Mouse (Mus musculus): ENCODE data around the gene Irx6. TPM values are rescaled to one million over a fixed set of nuclear protein-coding genes. Genes with fewer than 3 reads are reported as not detected.

The Irx6 gene
- total and polyA plus RNA-seq, 3 experiments = not detected

DNA sequence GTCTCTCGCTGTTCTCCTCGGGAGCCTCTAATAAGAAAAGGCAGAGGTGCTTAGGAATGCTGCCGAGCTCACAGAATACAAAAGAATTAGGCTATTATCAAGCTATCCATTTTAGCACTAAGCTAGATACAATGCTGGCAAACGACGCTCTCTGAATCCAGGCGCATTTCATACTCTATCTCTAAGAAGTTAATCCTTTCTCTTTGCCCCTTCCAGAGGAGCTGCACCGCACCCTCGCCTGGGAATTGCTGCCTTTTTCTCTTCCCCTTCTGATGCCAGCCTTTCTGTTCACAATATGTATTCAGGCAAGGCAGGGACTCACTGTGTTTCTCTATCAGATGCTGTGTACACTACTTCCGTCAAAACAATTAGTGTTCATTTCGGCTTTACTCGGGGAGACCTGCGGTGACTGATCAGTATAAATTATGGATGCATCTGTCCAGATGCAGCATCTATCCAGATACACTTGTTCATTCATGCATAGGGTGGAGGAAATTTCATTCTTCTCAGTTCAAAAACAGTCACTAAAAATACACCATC lies 3.4 kb upstream of the Irx6 start:
- no peak for DNase-seq (ENCODE audit: low read depth, low spot score)
- no peaks in the 10 kb centered on the region for H3K79me2 ChIP-seq (ENCODE audit: control insufficient read depth, insufficient read depth, low read length, poor library complexity)
- no peak overlapping the region for H3K4me3 ChIP-seq (ENCODE audit: control insufficient read depth in 1 of 2, insufficient read depth in 1 of 2, low read depth in 2 of 2, low read length in 2 of 2)
- H3K9me3 ChIP-seq (replicated peaks; ENCODE audit: insufficient read depth, low read length) = no peaks in the 10 kb centered on the region
- no peak overlapping the region for H3K27ac ChIP-seq (ENCODE audit: control insufficient read depth, low read depth, low read length)
- no peak overlapping the region for H3K9ac ChIP-seq (ENCODE audit: control insufficient read depth, low read depth, low read length, poor library complexity, severe bottlenecking)
- no peaks in the 10 kb centered on the region for H3K36me3 ChIP-seq (ENCODE audit: control insufficient read depth in 1 of 2, insufficient read depth in 2 of 2, low read length in 2 of 2)
- H3K27me3 ChIP-seq (ENCODE audit: control insufficient read depth in 1 of 2, insufficient read depth in 2 of 2, low read length in 2 of 2) = no peaks in the 10 kb centered on the region; a peak in 1 of 4 replicates
- no peaks in the 10 kb centered on the region for H3K4me1 ChIP-seq (ENCODE audit: control insufficient read depth in 1 of 2, insufficient read depth in 2 of 2, low read length in 2 of 2)
- TF ChIP-seq E2F4 (IDR thresholded peaks at IDR 0.05; ENCODE audit: borderline replicate concordance, low read depth, low read length) (no peak), SMC3 (IDR thresholded peaks at IDR 0.05; ENCODE audit: low read depth, low read length) (no peak), HCFC1 (IDR thresholded peaks at IDR 0.05; ENCODE audit: low read depth, low read length) (no peak), TBP (IDR thresholded peaks at IDR 0.05; ENCODE audit: low read depth, low read length) (no peak), POLR2A (IDR thresholded peaks at IDR 0.05; ENCODE audit: control insufficient read depth in 1 of 2, insufficient read depth in 1 of 2, low read depth in 1 of 2, low read length in 2 of 2, poor library complexity in 1 of 2) (no peak), ZC3H11A (IDR thresholded peaks at IDR 0.05; ENCODE audit: low read depth, low read length) (no peak), NELFE (IDR thresholded peaks at IDR 0.05; ENCODE audit: low read depth, low read length) (no peak), MYC (IDR thresholded peaks at IDR 0.05; ENCODE audit: low read depth, low read length) (no peak)

DNA sequence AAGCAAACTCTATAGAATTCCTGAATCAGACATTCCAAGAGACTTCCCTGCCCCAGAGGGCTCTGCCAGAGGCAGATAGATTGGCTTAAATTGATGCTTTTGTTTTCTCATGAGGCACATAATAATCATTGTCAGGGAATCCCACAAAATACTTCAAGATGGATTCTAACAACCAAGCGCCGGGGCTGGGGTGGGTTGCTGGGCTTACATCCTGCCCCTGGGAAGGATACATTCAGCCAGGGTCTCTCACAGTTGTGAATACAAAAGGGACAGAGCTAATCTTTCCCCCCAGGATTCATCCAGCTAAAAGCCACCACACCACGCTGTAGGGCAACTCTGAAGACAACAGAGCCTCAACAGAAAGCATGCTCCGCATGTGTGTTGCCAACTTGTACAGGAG lies 2.2 kb upstream of the Irx6 start:
- H3K9ac ChIP-seq (ENCODE audit: control insufficient read depth, low read depth, low read length, poor library complexity, severe bottlenecking) = no peak overlapping the region
- no peaks in the 10 kb centered on the region for H3K79me2 ChIP-seq (ENCODE audit: control insufficient read depth, insufficient read depth, low read length, poor library complexity)
- no peak overlapping the region for H3K27ac ChIP-seq (ENCODE audit: control insufficient read depth, low read depth, low read length)
- no peaks in the 10 kb centered on the region for H3K4me1 ChIP-seq (ENCODE audit: control insufficient read depth in 1 of 2, insufficient read depth in 2 of 2, low read length in 2 of 2)
- H3K27me3 ChIP-seq (ENCODE audit: control insufficient read depth in 1 of 2, insufficient read depth in 2 of 2, low read length in 2 of 2) = no peaks in the 10 kb centered on the region; a peak in 1 of 4 replicates
- H3K9me3 ChIP-seq (replicated peaks; ENCODE audit: insufficient read depth, low read length) = no peaks in the 10 kb centered on the region
- no peaks in the 10 kb centered on the region for H3K36me3 ChIP-seq (ENCODE audit: control insufficient read depth in 1 of 2, insufficient read depth in 2 of 2, low read length in 2 of 2)
- no peak for TF ChIP-seq ZNF384 (IDR thresholded peaks at IDR 0.05; ENCODE audit: low read depth, low read length)
- TF ChIP-seq JUND (IDR thresholded peaks at IDR 0.05; ENCODE audit: low read depth, low read length) = no peak
- TF ChIP-seq MYB (IDR thresholded peaks at IDR 0.05; ENCODE audit: low read depth, low read length) = no peak
- no peak for TF ChIP-seq EP300 (IDR thresholded peaks at IDR 0.05; ENCODE audit: low read depth in 1 of 2, low read length in 2 of 2)
- TF ChIP-seq MAFK (IDR thresholded peaks at IDR 0.05; ENCODE audit: borderline replicate concordance, low read depth, low read length) = no peak
- TF ChIP-seq TAL1 (IDR thresholded peaks at IDR 0.05; ENCODE audit: low read length) = no peak
- TF ChIP-seq GATA1 (IDR thresholded peaks at IDR 0.05; ENCODE audit: low read depth, low read length) = no peak
- no peak overlapping the region for H3K4me3 ChIP-seq (ENCODE audit: control insufficient read depth in 1 of 2, insufficient read depth in 1 of 2, low read depth in 2 of 2, low read length in 2 of 2)
- no peak for DNase-seq (ENCODE audit: low read depth, low spot score)

DNA sequence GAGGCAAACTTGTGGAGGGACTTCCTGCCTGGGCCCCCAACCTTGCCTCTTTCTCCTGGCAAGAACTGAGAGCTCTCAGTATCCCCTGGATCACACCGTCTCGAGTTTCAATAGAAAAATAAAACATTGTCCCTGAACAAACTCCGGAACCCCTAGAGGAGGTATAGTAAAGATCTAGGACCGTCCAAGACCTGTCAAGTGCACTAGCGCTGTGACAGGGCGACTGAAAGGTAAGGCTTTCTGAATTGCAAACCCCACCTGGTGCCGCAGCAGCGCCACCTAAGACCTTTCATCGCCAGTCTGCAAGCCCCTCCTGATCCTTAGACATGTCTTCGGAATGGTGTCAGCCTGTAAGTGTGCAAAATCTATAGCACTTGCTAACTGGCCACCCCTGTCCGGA lies 987 bp upstream of the Irx6 start:
- no peak for DNase-seq (ENCODE audit: low read depth, low spot score)
- Histone ChIP-seq H3K4me3 (ENCODE audit: control insufficient read depth in 1 of 2, insufficient read depth in 1 of 2, low read depth in 2 of 2, low read length in 2 of 2) (no peak overlapping the region), H3K9me3 (replicated peaks; ENCODE audit: insufficient read depth, low read length) (no peaks in the 10 kb centered on the region), H3K27me3 (ENCODE audit: control insufficient read depth in 1 of 2, insufficient read depth in 2 of 2, low read length in 2 of 2) (no peaks in the 10 kb centered on the region; a peak in 1 of 4 replicates), H3K79me2 (ENCODE audit: control insufficient read depth, insufficient read depth, low read length, poor library complexity) (no peaks in the 10 kb centered on the region), H3K9ac (ENCODE audit: control insufficient read depth, low read depth, low read length, poor library complexity, severe bottlenecking) (no peak overlapping the region), H3K27ac (ENCODE audit: control insufficient read depth, low read depth, low read length) (no peak overlapping the region), H3K36me3 (ENCODE audit: control insufficient read depth in 1 of 2, insufficient read depth in 2 of 2, low read length in 2 of 2) (no peaks in the 10 kb centered on the region), H3K4me1 (ENCODE audit: control insufficient read depth in 1 of 2, insufficient read depth in 2 of 2, low read length in 2 of 2) (no peaks in the 10 kb centered on the region)
- TF ChIP-seq NELFE (IDR thresholded peaks at IDR 0.05; ENCODE audit: low read depth, low read length) (no peak), MYC (IDR thresholded peaks at IDR 0.05; ENCODE audit: low read depth, low read length) (no peak)
